ENCODE assay signal across 25 mouse cellular contexts in the genomic region with DNA sequence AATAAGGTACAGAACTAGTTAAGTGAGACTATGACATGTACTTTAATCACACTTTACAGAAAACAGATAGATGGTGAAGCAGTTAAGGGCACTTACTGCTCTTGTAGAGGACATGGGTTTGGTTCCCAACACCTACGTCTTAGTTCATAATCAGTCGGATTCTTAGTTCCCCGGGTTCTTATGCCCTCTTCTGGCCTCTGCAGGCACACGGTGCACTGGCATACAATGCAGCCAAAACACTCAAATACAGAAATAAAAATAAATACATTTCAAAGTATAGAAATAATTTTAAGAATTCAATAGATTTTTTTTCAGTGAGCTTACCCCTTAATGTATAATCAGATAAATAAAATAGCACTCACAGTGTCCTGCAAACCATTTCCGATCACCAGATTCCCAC.
DNase-seq lines count a peak whose midpoint lies in the region; ATAC-seq and TF ChIP-seq lines count a peak whose summit lies in the region.
"Had no signal": no experiment of that assay in that cellular context is flagged by ENCODE, and none has a peak within 500 bp of the region (broad histone marks: within the 10 kb centered on the region; RNA-seq: fewer than 3 reads in every experiment).

No protein-coding gene starts in this region.

- peak; percentile 12; the same call in 1 of the 2 replicates for TF ChIP-seq CTCF in heart, adult 2 months (IDR thresholded peaks at IDR 0.05)
- peak; percentile 25 for TF ChIP-seq CTCF in lung, postnatal 0 days (IDR thresholded peaks at IDR 0.05)
- TF ChIP-seq CTCF in stomach, postnatal 0 days (IDR thresholded peaks at IDR 0.05; ENCODE audit: low read depth): peak; percentile 22

- H3K4me3 ChIP-seq in heart, adult 2 months: no peak overlapping the region
- H3K4me3 ChIP-seq in lung, postnatal 0 days (ENCODE audit: low read depth, low read length): no peak overlapping the region
- H3K4me3 ChIP-seq in forebrain, embryonic 11.5 days (ENCODE audit: low read depth, low read length): no peak overlapping the region
- no peak overlapping the region for H3K4me3 ChIP-seq in stomach, postnatal 0 days (ENCODE audit: low read depth, low read length)
- H3K4me3 ChIP-seq: embryonic facial prominence, embryonic 13.5 days; erythroblast, embryonic 14.5 days; left cerebral cortex, adult 2 months; limb, embryonic 15.5 days; liver, embryonic 15.5 days; lung, embryonic 15.5 days; midbrain, embryonic 10.5 days had no signal

- 71% methylated on average over 5 of the region's 5 CpGs for WGBS in heart, adult 2 months
- 61% methylated on average over 5 of the region's 5 CpGs for WGBS in lung, postnatal 0 days
- 75% methylated on average over 5 of the region's 5 CpGs for WGBS in forebrain, embryonic 11.5 days
- 77% methylated on average over 5 of the region's 5 CpGs for WGBS in stomach, postnatal 0 days

- no peak for TF ChIP-seq POLR2A in heart, adult 2 months (IDR thresholded peaks at IDR 0.05; ENCODE audit: insufficient read depth, low read depth, low read length)

- H3K36me3 ChIP-seq in heart, adult 2 months (ENCODE audit: control insufficient read depth, insufficient read depth, low read length): no peaks in the 10 kb centered on the region
- H3K36me3 ChIP-seq in lung, postnatal 0 days (ENCODE audit: insufficient read depth, low read length): no peaks in the 10 kb centered on the region
- no peaks in the 10 kb centered on the region for H3K36me3 ChIP-seq in forebrain, embryonic 11.5 days (ENCODE audit: control insufficient read depth, insufficient read depth, low read length)
- no peaks in the 10 kb centered on the region for H3K36me3 ChIP-seq in stomach, postnatal 0 days (ENCODE audit: control insufficient read depth, insufficient read depth, low read length)
- H3K36me3 ChIP-seq: embryonic facial prominence, embryonic 13.5 days; G1E; limb, embryonic 15.5 days; liver, embryonic 15.5 days; lung, embryonic 15.5 days; midbrain, embryonic 10.5 days had no signal

- intact Hi-C loops in heart, adult 2 months (cut with DNase I): no loop called here

- H3K9me3 ChIP-seq in lung, postnatal 0 days (ENCODE audit: low read length): no peaks in the 10 kb centered on the region
- H3K9me3 ChIP-seq in forebrain, embryonic 11.5 days (ENCODE audit: control insufficient read depth, low read length): no peaks in the 10 kb centered on the region
- no peaks in the 10 kb centered on the region for H3K9me3 ChIP-seq in stomach, postnatal 0 days (ENCODE audit: control insufficient read depth, low read length)
- H3K9me3 ChIP-seq: embryonic facial prominence, embryonic 13.5 days; G1E; limb, embryonic 15.5 days; liver, embryonic 15.5 days; lung, embryonic 15.5 days; midbrain, embryonic 10.5 days had no signal

- H3K4me1 ChIP-seq in heart, adult 2 months (ENCODE audit: control insufficient read depth, insufficient read depth, low read length): no peaks in the 10 kb centered on the region
- H3K4me1 ChIP-seq in lung, postnatal 0 days (ENCODE audit: insufficient read depth, low read depth, low read length): no peaks in the 10 kb centered on the region
- H3K4me1 ChIP-seq in forebrain, embryonic 11.5 days (replicated peaks; ENCODE audit: control insufficient read depth, insufficient read depth, low read length): no peaks in the 10 kb centered on the region; the same call in 1 of the 2 replicates
- H3K4me1 ChIP-seq in stomach, postnatal 0 days (replicated peaks; ENCODE audit: control insufficient read depth, insufficient read depth): no peaks in the 10 kb centered on the region
- H3K4me1 ChIP-seq: embryonic facial prominence, embryonic 13.5 days; liver, embryonic 15.5 days; lung, embryonic 15.5 days; midbrain, embryonic 10.5 days had no signal

- no peak for ATAC-seq in lung, postnatal 0 days
- no peak for ATAC-seq in forebrain, embryonic 11.5 days (replicated peaks; ENCODE audit: low FRiP score)
- no peak for ATAC-seq in stomach, postnatal 0 days (ENCODE audit: low FRiP score, low TSS enrichment)
- ATAC-seq: CD4-positive, CD25-positive, alpha-beta regulatory T cell, adult 4 months had no signal

- no peaks in the 10 kb centered on the region for H3K79me2 ChIP-seq in heart, adult 2 months (replicated peaks; ENCODE audit: control insufficient read depth, insufficient read depth, low read length)

- DNase-seq in heart, adult 2 months: no peak
- no peak for DNase-seq in heart, adult 9 months (ENCODE audit: low spot score in 2 of 2)
- DNase-seq in lung, postnatal 0 days (ENCODE audit: low spot score): no peak
- DNase-seq in lung, postnatal 36 days: no peak
- no peak for DNase-seq in forebrain, embryonic 11.5 days (ENCODE audit: low spot score)
- no peak for DNase-seq in stomach, postnatal 0 days (ENCODE audit: low spot score)
- no peak for DNase-seq in adipocyte (ENCODE audit: low spot score)
- DNase-seq: adrenal gland, adult 8-10 months; cerebellum, adult 2 months; cerebellum, postnatal 25 days; gastrocnemius, postnatal 14 days; heart, adult 18-20 months; kidney, adult 18-20 months; kidney, postnatal 4 days; right cerebral cortex, postnatal 14 days had no signal

- no peak overlapping the region for H3K9ac ChIP-seq in heart, adult 2 months (ENCODE audit: low read depth, low read length)
- H3K9ac ChIP-seq in lung, postnatal 0 days (replicated peaks; ENCODE audit: low read depth): no peak overlapping the region
- H3K9ac ChIP-seq in forebrain, embryonic 11.5 days (ENCODE audit: low read length): no peak overlapping the region
- H3K9ac ChIP-seq in stomach, postnatal 0 days (ENCODE audit: low read length): no peak overlapping the region
- H3K9ac ChIP-seq: embryonic facial prominence, embryonic 13.5 days; limb, embryonic 15.5 days; liver, embryonic 15.5 days; lung, embryonic 15.5 days had no signal

- no peak overlapping the region for H3K4me2 ChIP-seq in lung, postnatal 0 days (replicated peaks; ENCODE audit: low read depth, low read length)
- no peak overlapping the region for H3K4me2 ChIP-seq in forebrain, embryonic 11.5 days (ENCODE audit: low read depth, low read length, severe bottlenecking)
- H3K4me2 ChIP-seq in stomach, postnatal 0 days (replicated peaks; ENCODE audit: low read depth): no peak overlapping the region
- H3K4me2 ChIP-seq: embryonic facial prominence, embryonic 13.5 days; limb, embryonic 15.5 days; liver, embryonic 15.5 days; lung, embryonic 15.5 days had no signal

- no peaks in the 10 kb centered on the region for H3K27me3 ChIP-seq in heart, adult 2 months (ENCODE audit: control insufficient read depth, insufficient read depth, low read length)
- H3K27me3 ChIP-seq in lung, postnatal 0 days (replicated peaks; ENCODE audit: insufficient read depth, low read length): no peaks in the 10 kb centered on the region
- no peaks in the 10 kb centered on the region for H3K27me3 ChIP-seq in forebrain, embryonic 11.5 days (ENCODE audit: control insufficient read depth, insufficient read depth, low read length)
- no peaks in the 10 kb centered on the region for H3K27me3 ChIP-seq in stomach, postnatal 0 days (ENCODE audit: control insufficient read depth, insufficient read depth, low read length)
- H3K27me3 ChIP-seq: embryonic facial prominence, embryonic 13.5 days; limb, embryonic 15.5 days; liver, embryonic 15.5 days; lung, embryonic 15.5 days had no signal

- no peak for TF ChIP-seq EP300 in heart, adult 2 months (IDR thresholded peaks at IDR 0.05; ENCODE audit: insufficient read depth, low read depth, low read length)
- no peak for TF ChIP-seq EP300 in lung, postnatal 0 days (IDR thresholded peaks at IDR 0.05)
- TF ChIP-seq EP300 in stomach, postnatal 0 days (optimal IDR thresholded peaks at IDR 0.05): no peak

- H3K27ac ChIP-seq in heart, adult 2 months: no peak overlapping the region
- no peak overlapping the region for H3K27ac ChIP-seq in lung, postnatal 0 days (ENCODE audit: low read length)
- peak overlapping the region; percentile 48; the same call in 1 of the 2 replicates for H3K27ac ChIP-seq in forebrain, embryonic 11.5 days (ENCODE audit: low read depth, low read length)
- H3K27ac ChIP-seq in stomach, postnatal 0 days (replicated peaks): no peak overlapping the region
- H3K27ac ChIP-seq: embryonic facial prominence, embryonic 13.5 days; left cerebral cortex, adult 2 months; limb, embryonic 15.5 days; liver, embryonic 15.5 days; lung, embryonic 15.5 days; macrophage; midbrain, embryonic 10.5 days had no signal
